Mouse (Mus musculus) stomach, postnatal 0 days (tissue): ENCODE data around the gene 4930455H04Rik. TPM values are rescaled to one million over a fixed set of nuclear protein-coding genes. Genes with fewer than 3 reads are reported as not detected.

Experiments used
- ATAC-seq: fragments of 200-750 bp; cut with Nextera tagmentation; 2 replicates; pipeline ENCODE4 v1.8.0; 2017; ENCODE audit not compliant: low FRiP score, low TSS enrichment
- DNase-seq: peaks from one replicate; pipeline ENCODE4 v3.0.0-alpha.2; 2016; ENCODE audit warnings: low spot score
- H3K27ac ChIP-seq: fragments of 300-500 bp; sonication (generic); replicated peaks from 2 replicates; pipeline ENCODE4 v1.5.1; 2014; ENCODE audit warnings: mild to moderate bottlenecking, control low read depth
- H3K27me3 ChIP-seq: fragments of 300-500 bp; sonication (generic); 2 replicates; pipeline ENCODE4 v1.6.1; 2014; ENCODE audit warnings: low read length; ENCODE audit not compliant: control insufficient read depth, insufficient read depth
- H3K36me3 ChIP-seq: fragments of 300-500 bp; sonication (generic); 2 replicates; pipeline ENCODE4 v1.6.1; 2014; ENCODE audit warnings: low read length, mixed read lengths; ENCODE audit not compliant: control insufficient read depth, insufficient read depth
- H3K4me1 ChIP-seq: fragments of 300-500 bp; sonication (generic); replicated peaks from 2 replicates; pipeline ENCODE4 v1.6.1; 2014; ENCODE audit warnings: antibody characterized with exemption; ENCODE audit not compliant: control insufficient read depth, insufficient read depth
- H3K4me2 ChIP-seq: fragments of 300-500 bp; sonication (generic); replicated peaks from 2 replicates; pipeline ENCODE4 v1.6.1; 2014; ENCODE audit warnings: low read depth, mild to moderate bottlenecking, control low read depth, moderate library complexity
- H3K4me3 ChIP-seq: fragments of 300-500 bp; sonication (generic); 2 replicates; pipeline ENCODE4 v1.5.1; 2014; ENCODE audit warnings: low read depth, low read length, control low read depth
- H3K9ac ChIP-seq: fragments of 300-500 bp; sonication (generic); 2 replicates; pipeline ENCODE4 v1.6.1; 2014; ENCODE audit warnings: mild to moderate bottlenecking, low read length, control low read depth, mixed read lengths
- H3K9me3 ChIP-seq: fragments of 300-500 bp; sonication (generic); 2 replicates; pipeline ENCODE4 v1.6.1; 2016; ENCODE audit warnings: low read length; ENCODE audit not compliant: control insufficient read depth
- CTCF ChIP-seq: IDR thresholded peaks from 2 replicates; pipeline ENCODE4 v1.5.1; 2016; ENCODE audit warnings: antibody characterized with exemption, low read depth, mild to moderate bottlenecking, moderate library complexity
- EP300 ChIP-seq: optimal IDR thresholded peaks from 2 replicates; pipeline ENCODE3; 2016; ENCODE audit warnings: antibody characterized with exemption
- WGBS: fragments of 180-500 bp; shearing (Covaris S2); extraction: QIAGEN DNeasy Blood & Tissue Kit; methylation state at CpG from one replicate; pipeline ENCODE4 v1.1.7; 2014; 5-methylcytosine and 5-hydroxymethylcytosine counted together
- polyA plus RNA-seq: library from polyadenylated mRNA; unstranded; fragments of >200 nt; fragmentation: Nextera tagmentation; extraction: Ambion mirVana; gene quantifications from 2 replicates; pipeline ENCODE4 v1.2.1, GENCODE M21; 2015

4930455H04Rik gene
- polyA plus RNA-seq, 1 experiment from 2014 or later: 0.07 TPM

- Histone ChIP-seq H3K4me2 (peak overlapping the region; percentile 60), H3K4me3 (peak overlapping the region; percentile 43; the same call in 1 of the 2 replicates), H3K36me3 (no peaks in the 10 kb centered on the region), H3K27me3 (no peaks in the 10 kb centered on the region), H3K4me1 (peaks cover 2% of the 10 kb centered on the region; the same call in 1 of the 2 replicates), H3K9ac (no peak overlapping the region), H3K9me3 (no peaks in the 10 kb centered on the region), H3K27ac (no peak overlapping the region)
- TF ChIP-seq EP300 (no peak), CTCF (no peak)
- WGBS: 27% methylated on average over 3 of the region's 5 CpGs
- no peak for ATAC-seq
- no peak for DNase-seq
Observed at GRCm38 (mm10) chr3:116969003-116969402, 936 bp downstream of the 4930455H04Rik start.

- Histone ChIP-seq H3K9ac (no peak overlapping the region), H3K27ac (no peak overlapping the region), H3K36me3 (no peaks in the 10 kb centered on the region), H3K9me3 (no peaks in the 10 kb centered on the region), H3K4me3 (no peak overlapping the region), H3K4me1 (peaks cover 2% of the 10 kb centered on the region; the same call in 1 of the 2 replicates), H3K4me2 (no peak overlapping the region), H3K27me3 (no peaks in the 10 kb centered on the region)
- no peak for TF ChIP-seq CTCF
- no peak for TF ChIP-seq EP300
- WGBS: 56% methylated on average over 5 of the region's 5 CpGs
- no peak for ATAC-seq
- DNase-seq: no peak
Observed at GRCm38 (mm10) chr3:116969786-116970185, 1.7 kb downstream of the 4930455H04Rik start.

- Histone ChIP-seq H3K36me3 (no peaks in the 10 kb centered on the region), H3K27ac (no peak overlapping the region), H3K9me3 (no peaks in the 10 kb centered on the region), H3K27me3 (no peaks in the 10 kb centered on the region), H3K4me2 (no peak overlapping the region), H3K9ac (no peak overlapping the region), H3K4me1 (no peaks in the 10 kb centered on the region), H3K4me3 (no peak overlapping the region)
- no peak for TF ChIP-seq CTCF
- TF ChIP-seq EP300: no peak
- 63% methylated on average over 9 of the region's 9 CpGs for WGBS
- ATAC-seq: no peak
- no peak for DNase-seq
Observed at GRCm38 (mm10) chr3:116981811-116982575, 13.9 kb downstream of the 4930455H04Rik start.

- ATAC-seq: no peak
- Histone ChIP-seq H3K4me1 (no peaks in the 10 kb centered on the region), H3K27ac (no peak overlapping the region), H3K9ac (no peak overlapping the region), H3K4me2 (no peak overlapping the region), H3K36me3 (no peaks in the 10 kb centered on the region), H3K4me3 (no peak overlapping the region), H3K27me3 (no peaks in the 10 kb centered on the region), H3K9me3 (no peaks in the 10 kb centered on the region)
- TF ChIP-seq CTCF: no peak
- TF ChIP-seq EP300: no peak
- WGBS: 38% methylated on average over 1 of the region's 1 CpGs
- no peak for DNase-seq
Observed at GRCm38 (mm10) chr3:116985042-116985455, 17.0 kb downstream of the 4930455H04Rik start.

GRCm38 (mm10) chr3:116985741-116986140, 17.7 kb downstream of the 4930455H04Rik start:
- 56% methylated on average over 1 of the region's 1 CpGs for WGBS
- Histone ChIP-seq H3K27me3 (no peaks in the 10 kb centered on the region), H3K4me2 (no peak overlapping the region), H3K9me3 (no peaks in the 10 kb centered on the region), H3K27ac (no peak overlapping the region), H3K36me3 (no peaks in the 10 kb centered on the region), H3K4me3 (no peak overlapping the region), H3K9ac (no peak overlapping the region), H3K4me1 (no peaks in the 10 kb centered on the region)
- TF ChIP-seq CTCF (no peak), EP300 (no peak)
- ATAC-seq (no peak), DNase-seq (no peak)

GRCm38 (mm10) chr3:116986451-116986850, 18.4 kb downstream of the 4930455H04Rik start:
- no peak overlapping the region for H3K27ac ChIP-seq
- H3K4me1 ChIP-seq: no peaks in the 10 kb centered on the region
- TF ChIP-seq EP300: no peak
- TF ChIP-seq CTCF: no peak
- no peak overlapping the region for H3K4me3 ChIP-seq
- no peaks in the 10 kb centered on the region for H3K9me3 ChIP-seq
- DNase-seq: no peak
- no peak for ATAC-seq
- H3K36me3 ChIP-seq: no peaks in the 10 kb centered on the region
- H3K4me2 ChIP-seq: no peak overlapping the region
- WGBS: 53% methylated on average over 2 of the region's 2 CpGs
- no peak overlapping the region for H3K9ac ChIP-seq
- no peaks in the 10 kb centered on the region for H3K27me3 ChIP-seq
